Mouse (Mus musculus) embryonic fibroblast, embryonic 13.5 days (primary cell): ENCODE results near the gene Bod1.

Experiments
- CTCF ChIP-seq: IDR thresholded peaks from 2 replicates; pipeline ENCODE4 v1.5.1; 2011; ENCODE audit warnings: mild to moderate bottlenecking, control low read depth, low read length, moderate library complexity, borderline replicate concordance; ENCODE audit not compliant: insufficient read depth
- POLR2A ChIP-seq: IDR thresholded peaks from 2 replicates; pipeline ENCODE4 v1.6.1; 2011; ENCODE audit warnings: low read depth, mild to moderate bottlenecking, control low read depth, low read length, moderate library complexity

DNA sequence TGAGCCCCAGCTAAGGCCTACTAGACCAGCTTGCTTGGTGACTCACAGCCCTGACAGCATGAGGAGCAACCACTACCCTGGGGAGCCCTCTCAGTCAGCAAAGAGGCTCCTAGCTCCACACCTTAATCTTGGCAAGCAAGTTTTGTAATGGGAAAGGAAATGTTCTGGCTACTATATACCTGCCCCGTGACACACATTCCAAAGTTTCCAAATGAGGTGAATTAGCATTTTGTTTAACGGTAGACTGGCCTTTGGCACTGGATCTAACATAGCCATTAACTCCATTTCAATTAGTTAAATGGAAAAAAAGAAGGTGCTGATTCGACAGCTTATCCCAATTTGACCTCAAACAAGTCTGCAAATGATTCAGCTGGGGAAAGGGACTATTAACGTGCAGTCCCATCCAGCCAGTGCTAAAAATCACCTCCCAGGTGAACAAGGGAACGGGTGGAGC is 1.2 kb downstream of the Bod1 start:
- TF ChIP-seq CTCF (no peak), POLR2A (no peak)
